Mouse (Mus musculus): ENCODE data around the gene Cyp2f2. TPM values are rescaled to one million over a fixed set of nuclear protein-coding genes. Genes with fewer than 3 reads are reported as not detected.

The Cyp2f2 gene
- total RNA-seq (2014; rRNA removed) (0.55 and 0.57 TPM in 2 replicates), polyA plus RNA-seq (2015; fragmentation: Nextera tagmentation; extraction: Ambion mirVana) (0.32 and 0.39 TPM in 2 replicates)

DNA sequence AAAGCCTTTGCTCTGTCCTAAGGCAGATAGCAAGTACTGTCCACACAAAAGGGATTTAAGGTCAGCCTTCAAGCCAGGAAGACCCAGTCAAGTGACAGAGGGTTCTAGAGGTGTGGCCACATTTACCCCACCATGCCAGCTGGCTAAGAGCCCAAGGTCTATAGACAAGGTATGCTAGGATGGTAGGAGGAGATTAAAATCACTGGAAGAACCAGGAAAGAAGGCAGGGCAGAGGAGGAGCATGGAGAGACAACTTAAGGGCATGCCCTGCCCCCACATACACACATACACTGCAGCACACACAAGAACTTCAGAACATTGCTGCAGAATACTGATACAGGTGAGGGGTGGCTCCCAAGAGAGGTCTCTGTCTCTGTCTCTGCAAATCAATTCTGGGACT, at the start of gene Cyp2f2:
Cyp2f2 (plus strand) TSS at position 234 of the 400 bp plus-strand sequence.
- no peaks in the 10 kb centered on the region for H3K36me3 ChIP-seq (ENCODE audit: insufficient read depth, low read length)
- no peaks in the 10 kb centered on the region for H3K27me3 ChIP-seq (ENCODE audit: insufficient read depth, low read length)
- H3K4me2 ChIP-seq (ENCODE audit: low read depth, low read length, poor library complexity, severe bottlenecking): no peak within 1 kb of the TSS
- ATAC-seq (ENCODE audit: low FRiP score): no peak
- TF ChIP-seq CTCF (IDR thresholded peaks at IDR 0.05): no peak
- no peak for DNase-seq (ENCODE audit: low spot score)
- no peaks in the 10 kb centered on the region for H3K4me1 ChIP-seq (ENCODE audit: insufficient read depth, low read length)
- no peaks in the 10 kb centered on the region for H3K9me3 ChIP-seq (ENCODE audit: low read length)
- no peak within 1 kb of the TSS for H3K9ac ChIP-seq (replicated peaks; ENCODE audit: low read length, poor library complexity, severe bottlenecking)
- H3K27ac ChIP-seq (ENCODE audit: low read depth, low read length): no peak within 1 kb of the TSS
- H3K4me3 ChIP-seq (ENCODE audit: low read depth, low read length): no peak within 1 kb of the TSS

GRCm38 (mm10) chr7:27078641-27079040, 41.1 kb upstream of the Cyp2f2 start:
- Histone ChIP-seq H3K9me3 (ENCODE audit: low read length) (no peaks in the 10 kb centered on the region), H3K4me3 (ENCODE audit: low read depth, low read length) (no peak overlapping the region), H3K36me3 (ENCODE audit: insufficient read depth, low read length) (no peaks in the 10 kb centered on the region), H3K27me3 (ENCODE audit: insufficient read depth, low read length) (no peaks in the 10 kb centered on the region), H3K4me1 (ENCODE audit: insufficient read depth, low read length) (no peaks in the 10 kb centered on the region), H3K27ac (ENCODE audit: low read depth, low read length) (no peak overlapping the region), H3K9ac (replicated peaks; ENCODE audit: low read length, poor library complexity, severe bottlenecking) (no peak overlapping the region), H3K4me2 (ENCODE audit: low read depth, low read length, poor library complexity, severe bottlenecking) (no peak overlapping the region)
- no peak for TF ChIP-seq CTCF (IDR thresholded peaks at IDR 0.05)
- ATAC-seq (ENCODE audit: low FRiP score) (no peak), DNase-seq (ENCODE audit: low spot score) (no peak)
- 60% methylated on average over 1 of the region's 1 CpGs for WGBS

GRCm38 (mm10) chr7:27081625-27082024, 38.1 kb upstream of the Cyp2f2 start:
- no peak for ATAC-seq (ENCODE audit: low FRiP score)
- Histone ChIP-seq H3K4me2 (ENCODE audit: low read depth, low read length, poor library complexity, severe bottlenecking) (no peak overlapping the region), H3K36me3 (ENCODE audit: insufficient read depth, low read length) (no peaks in the 10 kb centered on the region), H3K27me3 (ENCODE audit: insufficient read depth, low read length) (no peaks in the 10 kb centered on the region), H3K9me3 (ENCODE audit: low read length) (no peaks in the 10 kb centered on the region), H3K4me3 (ENCODE audit: low read depth, low read length) (no peak overlapping the region), H3K9ac (replicated peaks; ENCODE audit: low read length, poor library complexity, severe bottlenecking) (no peak overlapping the region), H3K4me1 (ENCODE audit: insufficient read depth, low read length) (no peaks in the 10 kb centered on the region), H3K27ac (ENCODE audit: low read depth, low read length) (no peak overlapping the region)
- no peak for DNase-seq (ENCODE audit: low spot score)
- WGBS: 91% methylated on average over 2 of the region's 2 CpGs
- TF ChIP-seq CTCF (IDR thresholded peaks at IDR 0.05): no peak

GRCm38 (mm10) chr7:27091039-27091438, 28.7 kb upstream of the Cyp2f2 start:
- no peaks in the 10 kb centered on the region for H3K9me3 ChIP-seq (ENCODE audit: low read length)

GRCm38 (mm10) chr7:27092038-27092703, 27.5 kb upstream of the Cyp2f2 start:
- TF ChIP-seq CTCF (IDR thresholded peaks at IDR 0.05): no peak
- no peak for DNase-seq (ENCODE audit: low spot score)
- Histone ChIP-seq H3K4me1 (ENCODE audit: insufficient read depth, low read length) (no peaks in the 10 kb centered on the region), H3K9ac (replicated peaks; ENCODE audit: low read length, poor library complexity, severe bottlenecking) (no peak overlapping the region), H3K36me3 (ENCODE audit: insufficient read depth, low read length) (no peaks in the 10 kb centered on the region), H3K4me2 (ENCODE audit: low read depth, low read length, poor library complexity, severe bottlenecking) (no peak overlapping the region), H3K4me3 (ENCODE audit: low read depth, low read length) (no peak overlapping the region), H3K27ac (ENCODE audit: low read depth, low read length) (no peak overlapping the region), H3K27me3 (ENCODE audit: insufficient read depth, low read length) (no peaks in the 10 kb centered on the region), H3K9me3 (ENCODE audit: low read length) (no peaks in the 10 kb centered on the region)
- 70% methylated on average over 7 of the region's 7 CpGs for WGBS
- no peak for ATAC-seq (ENCODE audit: low FRiP score)

More at GRCm38 (mm10) chr7:27091039-27091438, 28.7 kb upstream of the Cyp2f2 start:
- Histone ChIP-seq H3K4me2 (ENCODE audit: low read depth, low read length, poor library complexity, severe bottlenecking) (no peak overlapping the region), H3K27me3 (ENCODE audit: insufficient read depth, low read length) (no peaks in the 10 kb centered on the region), H3K9ac (replicated peaks; ENCODE audit: low read length, poor library complexity, severe bottlenecking) (no peak overlapping the region), H3K27ac (ENCODE audit: low read depth, low read length) (no peak overlapping the region), H3K36me3 (ENCODE audit: insufficient read depth, low read length) (no peaks in the 10 kb centered on the region), H3K4me1 (ENCODE audit: insufficient read depth, low read length) (no peaks in the 10 kb centered on the region), H3K4me3 (ENCODE audit: low read depth, low read length) (no peak overlapping the region)
- no peak for TF ChIP-seq CTCF (IDR thresholded peaks at IDR 0.05)
- ATAC-seq (ENCODE audit: low FRiP score): no peak
- 83% methylated on average over 4 of the region's 4 CpGs for WGBS
- DNase-seq (ENCODE audit: low spot score): no peak

DNA sequence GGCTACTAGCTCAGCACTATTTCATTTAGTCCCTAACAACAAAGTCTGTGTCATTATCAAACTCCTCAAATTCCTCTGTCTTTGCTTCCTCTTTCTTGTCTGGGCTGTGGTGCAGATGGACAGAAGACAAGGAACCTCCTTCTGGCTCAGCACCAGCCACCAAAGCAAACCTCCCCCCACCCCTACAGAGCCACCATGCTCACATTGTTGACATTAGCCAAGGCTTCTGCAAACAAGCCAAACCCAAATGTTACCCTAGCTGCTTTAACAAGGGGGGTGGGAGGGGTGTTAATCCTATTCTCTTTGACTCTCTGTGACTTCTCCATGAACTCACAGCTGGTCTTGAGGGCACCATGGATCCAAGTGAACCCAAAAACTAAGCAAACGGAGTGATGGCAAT, 26.8 kb upstream of the Cyp2f2 start:
- WGBS: 41% methylated on average over 1 of the region's 1 CpGs
- no peak for TF ChIP-seq CTCF (IDR thresholded peaks at IDR 0.05)

More for the DNA sequence above, 26.8 kb upstream of the Cyp2f2 start:
- Histone ChIP-seq H3K9me3 (ENCODE audit: low read length) (no peaks in the 10 kb centered on the region), H3K4me2 (ENCODE audit: low read depth, low read length, poor library complexity, severe bottlenecking) (no peak overlapping the region), H3K9ac (replicated peaks; ENCODE audit: low read length, poor library complexity, severe bottlenecking) (no peak overlapping the region), H3K4me3 (ENCODE audit: low read depth, low read length) (no peak overlapping the region), H3K36me3 (ENCODE audit: insufficient read depth, low read length) (no peaks in the 10 kb centered on the region), H3K27me3 (ENCODE audit: insufficient read depth, low read length) (no peaks in the 10 kb centered on the region), H3K27ac (ENCODE audit: low read depth, low read length) (no peak overlapping the region), H3K4me1 (ENCODE audit: insufficient read depth, low read length) (no peaks in the 10 kb centered on the region)
- DNase-seq (ENCODE audit: low spot score) (no peak), ATAC-seq (ENCODE audit: low FRiP score) (no peak)

Data from midbrain, postnatal 0 days (tissue).